Mouse (Mus musculus) lung, postnatal 4 days (tissue): ENCODE results near the gene Mrps2.

Experiments used
- DNase-seq, 2 experiments: peaks; one replicate each; pipeline ENCODE4 v3.0.0; 2021

Gene Mrps2

GRCm38 (mm10) chr2:28467860-28468485, at the start of gene Mrps2:
Gene Mrps2, plus strand, starts transcription at chr2:28468066.
- peak; percentile 91 for DNase-seq

GRCm38 (mm10) chr2:28419898-28420297, 48.0 kb upstream of the Mrps2 start:
- peak; percentile 82 to 87 for DNase-seq

GRCm38 (mm10) chr2:28423167-28423566, 44.7 kb upstream of the Mrps2 start:
- DNase-seq = peak in 1 of 2 experiments; percentile 48

- DNase-seq = no peak
Observed at GRCm38 (mm10) chr2:28427226-28427625, 40.6 kb upstream of the Mrps2 start.

- DNase-seq = no peak
Observed at GRCm38 (mm10) chr2:28430846-28431245, 37.0 kb upstream of the Mrps2 start.

- peak; percentile 46 to 72 for DNase-seq
Observed at GRCm38 (mm10) chr2:28432811-28433210, 35.1 kb upstream of the Mrps2 start.

- no peak for DNase-seq
Observed at GRCm38 (mm10) chr2:28433512-28433911, 34.4 kb upstream of the Mrps2 start.

GRCm38 (mm10) chr2:28435401-28435800, 32.5 kb upstream of the Mrps2 start:
- DNase-seq = no peak

- DNase-seq = no peak
Observed at GRCm38 (mm10) chr2:28440842-28441241, 27.0 kb upstream of the Mrps2 start.

GRCm38 (mm10) chr2:28445082-28445481, 22.8 kb upstream of the Mrps2 start:
- no peak for DNase-seq

GRCm38 (mm10) chr2:28446181-28446514, 21.7 kb upstream of the Mrps2 start:
- no peak for DNase-seq

- peak; percentile 45 to 73 for DNase-seq
Observed at GRCm38 (mm10) chr2:28446515-28447314, 21.2 kb upstream of the Mrps2 start, which contains the start of gene Ppp1r26. Gene Ppp1r26, plus strand, starts transcription at chr2:28446800.

GRCm38 (mm10) chr2:28447315-28447670, 20.6 kb upstream of the Mrps2 start:
- DNase-seq = no peak

GRCm38 (mm10) chr2:28451663-28452062, 16.2 kb upstream of the Mrps2 start:
- DNase-seq = no peak

GRCm38 (mm10) chr2:28453539-28453938, 14.3 kb upstream of the Mrps2 start:
- DNase-seq = no peak

- no peak for DNase-seq
Observed at GRCm38 (mm10) chr2:28456616-28457015, 11.2 kb upstream of the Mrps2 start.

- DNase-seq = peak in 1 of 2 experiments; percentile 66
Observed at GRCm38 (mm10) chr2:28463919-28464318, 3.9 kb upstream of the Mrps2 start.

- no peak for DNase-seq
Observed at GRCm38 (mm10) chr2:28464919-28465318, 2.9 kb upstream of the Mrps2 start.

- peak; percentile 50 to 58 for DNase-seq
Observed at GRCm38 (mm10) chr2:28465836-28466518, 1.9 kb upstream of the Mrps2 start, which contains the start of gene 1700007K13Rik. Gene 1700007K13Rik, minus strand, starts transcription at chr2:28466332.

GRCm38 (mm10) chr2:28468486-28469225, 790 bp downstream of the Mrps2 start:
- DNase-seq = peak in 1 of 2 experiments; percentile 5

GRCm38 (mm10) chr2:28469461-28469860, 1.6 kb downstream of the Mrps2 start:
- DNase-seq = no peak

- DNase-seq = peak in 1 of 2 experiments; percentile 0
Observed at GRCm38 (mm10) chr2:28470591-28470990, 2.7 kb downstream of the Mrps2 start.

GRCm38 (mm10) chr2:28472011-28472410, 4.1 kb downstream of the Mrps2 start:
- DNase-seq = peak in 1 of 2 experiments; percentile 3
